Mouse (Mus musculus) liver, embryonic 15.5 days (tissue): ENCODE measurements around the gene Lipc. TPM values are rescaled to one million over a fixed set of nuclear protein-coding genes. Genes with fewer than 3 reads are reported as not detected.
A peak's percentile ranks its signal among the peaks of the same experiment; 100 is the strongest.

Experiments
- ATAC-seq: fragments of 200-750 bp; cut with Nextera tagmentation; 2 replicates; pipeline ENCODE4 v1.8.0; 2017; ENCODE audit warnings: moderate number of reproducible peaks, mild to moderate bottlenecking, moderate library complexity; ENCODE audit not compliant: insufficient read depth
- H3K27ac ChIP-seq: fragments of 300-500 bp; sonication (generic); replicated peaks from 2 replicates; pipeline ENCODE4 v1.5.1; 2015; ENCODE audit warnings: mild to moderate bottlenecking, inconsistent platforms
- H3K27me3 ChIP-seq: fragments of 300-500 bp; sonication (generic); 2 replicates; pipeline ENCODE4 v1.6.1; 2015; ENCODE audit warnings: mild to moderate bottlenecking, inconsistent platforms
- H3K36me3 ChIP-seq: fragments of 300-500 bp; sonication (generic); replicated peaks from 2 replicates; pipeline ENCODE4 v1.6.1; 2015; ENCODE audit warnings: moderate library complexity, mild to moderate bottlenecking, inconsistent platforms
- H3K4me1 ChIP-seq: fragments of 300-500 bp; sonication (generic); replicated peaks from 2 replicates; pipeline ENCODE4 v1.6.1; 2015; ENCODE audit warnings: inconsistent platforms
- H3K4me2 ChIP-seq: fragments of 300-500 bp; sonication (generic); 2 replicates; pipeline ENCODE4 v1.6.1; 2015; ENCODE audit warnings: moderate library complexity, mild to moderate bottlenecking, inconsistent platforms
- H3K4me3 ChIP-seq: fragments of 300-500 bp; sonication (generic); replicated peaks from 2 replicates; pipeline ENCODE4 v1.5.1; 2015; ENCODE audit warnings: mild to moderate bottlenecking, inconsistent platforms
- H3K9ac ChIP-seq: fragments of 300-500 bp; sonication (generic); 2 replicates; pipeline ENCODE4 v1.6.1; 2015; ENCODE audit warnings: moderate library complexity, mild to moderate bottlenecking, inconsistent platforms
- H3K9me3 ChIP-seq: fragments of 300-500 bp; sonication (generic); replicated peaks from 2 replicates; pipeline ENCODE4 v1.6.1; 2016; ENCODE audit warnings: inconsistent platforms
- WGBS: fragments of 180-500 bp; shearing (Covaris S2); methylation state at CpG from one replicate; pipeline ENCODE4 v1.1.7; 2015; ENCODE audit warnings: mixed read lengths; ENCODE audit not compliant: insufficient replicate concordance; 5-methylcytosine and 5-hydroxymethylcytosine counted together
- polyA plus RNA-seq: library from polyadenylated mRNA; unstranded; fragments of >200 nt; fragmentation: Nextera tagmentation; extraction: Ambion mirVana; gene quantifications from 2 replicates; pipeline ENCODE4 v1.2.1, GENCODE M21; 2015

Lipc gene
- polyA plus RNA-seq, 1 experiment from 2014 or later, result 39.5 TPM

DNA sequence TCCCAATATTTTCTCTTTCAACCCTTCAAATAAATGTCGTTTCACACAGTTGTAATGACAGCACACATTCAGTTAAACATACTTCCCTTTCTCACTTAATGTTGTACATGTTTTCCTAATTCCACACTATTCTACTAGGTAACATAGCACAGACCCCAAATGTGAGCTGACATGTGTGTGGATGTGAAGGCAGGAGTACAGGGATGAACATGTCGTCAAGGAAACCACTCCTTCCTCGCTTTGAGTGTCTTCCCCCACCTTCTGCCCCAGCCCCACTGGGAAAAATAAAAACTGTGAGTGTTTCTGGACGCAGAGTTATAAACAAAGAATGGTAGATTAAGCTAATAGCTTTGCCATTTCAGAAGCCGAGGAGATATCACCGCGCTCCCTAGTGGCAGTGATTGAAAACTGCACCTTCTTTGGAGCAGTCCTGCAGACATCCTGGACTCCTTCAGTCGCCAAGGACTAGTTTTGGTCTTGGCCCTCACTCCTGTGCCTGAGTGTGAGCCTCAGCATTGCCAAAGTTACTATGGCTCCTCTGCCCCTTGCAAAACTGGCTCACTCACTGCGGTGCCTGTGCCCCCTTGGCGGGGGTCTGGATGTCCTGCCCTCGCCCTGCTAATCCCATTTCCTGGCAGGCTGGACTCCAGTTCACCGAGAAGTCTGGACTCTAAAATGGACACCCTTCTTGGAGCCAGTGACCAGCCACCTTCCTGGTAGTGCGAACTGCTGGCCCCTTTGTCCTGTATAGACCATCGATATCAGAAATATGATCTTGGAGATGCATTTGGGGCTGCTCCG is 22.0 kb downstream of the Lipc start:
- H3K4me1 ChIP-seq, result peaks cover 65% of the 10 kb centered on the region
- H3K36me3 ChIP-seq, result no peaks in the 10 kb centered on the region
- WGBS, result 55% methylated on average over 15 of the region's 15 CpGs
- peak overlapping the region; percentile 99 for H3K27ac ChIP-seq
- H3K27me3 ChIP-seq, result no peaks in the 10 kb centered on the region
- H3K4me2 ChIP-seq, result no peak overlapping the region
- no peak overlapping the region for H3K4me3 ChIP-seq
- no peak overlapping the region for H3K9ac ChIP-seq
- ATAC-seq, result no peak
- H3K9me3 ChIP-seq, result no peaks in the 10 kb centered on the region

DNA sequence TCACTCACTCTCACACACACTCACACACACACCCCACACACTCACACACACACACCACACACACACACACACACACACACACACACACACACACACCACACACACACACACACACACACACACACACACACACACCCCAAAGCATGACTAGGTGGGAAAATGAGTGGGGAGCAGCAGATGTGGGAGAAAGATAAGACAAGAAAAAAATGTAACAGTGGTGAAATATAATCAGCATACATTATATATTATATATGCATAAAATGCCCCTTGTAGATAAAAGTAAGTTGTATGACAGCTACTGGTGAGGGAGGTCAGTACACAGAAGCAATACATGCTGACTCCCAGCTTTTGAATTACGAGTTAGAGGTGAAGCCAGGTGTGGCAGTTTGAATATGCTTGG is 23.6 kb downstream of the Lipc start:
- Histone ChIP-seq H3K27ac (peak overlapping the region; percentile 99), H3K4me3 (no peak overlapping the region), H3K36me3 (no peaks in the 10 kb centered on the region), H3K27me3 (no peaks in the 10 kb centered on the region), H3K9ac (no peak overlapping the region), H3K9me3 (0 out of 2 replicates have a peak, but pooled peaks cover 4% of the 10 kb centered on the region), H3K4me2 (no peak overlapping the region), H3K4me1 (peaks cover 81% of the 10 kb centered on the region)
- ATAC-seq, result no peak
- 74% methylated on average over 1 of the region's 1 CpGs for WGBS

DNA sequence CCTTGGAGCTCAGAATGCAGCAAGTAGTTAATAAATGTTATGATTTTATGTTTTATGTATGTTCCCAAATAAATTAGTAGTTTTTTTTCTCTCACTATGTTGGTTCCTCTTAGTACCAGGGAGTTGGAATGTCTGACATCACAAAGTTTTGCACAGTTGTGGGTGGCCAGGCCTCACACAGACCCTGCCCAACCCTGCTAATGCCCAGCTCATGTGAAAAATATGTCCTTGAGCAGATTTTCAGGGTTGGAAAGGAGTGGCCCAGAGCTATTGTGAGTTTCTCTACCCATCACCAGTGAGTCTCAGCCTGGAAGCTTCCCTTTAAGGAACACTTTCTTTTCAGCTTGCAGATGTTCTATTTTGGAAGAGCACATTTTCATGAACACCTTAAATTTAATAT is 24.3 kb downstream of the Lipc start:
- H3K4me1 ChIP-seq, result peaks cover 88% of the 10 kb centered on the region
- H3K4me3 ChIP-seq, result no peak overlapping the region
- no peaks in the 10 kb centered on the region for H3K27me3 ChIP-seq
- 0 out of 2 replicates have a peak, but pooled peaks cover 4% of the 10 kb centered on the region for H3K9me3 ChIP-seq
- H3K4me2 ChIP-seq, result peak overlapping the region; percentile 60; the same call in 1 of the 2 replicates
- ATAC-seq, result no peak
- H3K27ac ChIP-seq, result peak overlapping the region; percentile 99
- peak overlapping the region; percentile 62 for H3K9ac ChIP-seq
- no peaks in the 10 kb centered on the region for H3K36me3 ChIP-seq

DNA sequence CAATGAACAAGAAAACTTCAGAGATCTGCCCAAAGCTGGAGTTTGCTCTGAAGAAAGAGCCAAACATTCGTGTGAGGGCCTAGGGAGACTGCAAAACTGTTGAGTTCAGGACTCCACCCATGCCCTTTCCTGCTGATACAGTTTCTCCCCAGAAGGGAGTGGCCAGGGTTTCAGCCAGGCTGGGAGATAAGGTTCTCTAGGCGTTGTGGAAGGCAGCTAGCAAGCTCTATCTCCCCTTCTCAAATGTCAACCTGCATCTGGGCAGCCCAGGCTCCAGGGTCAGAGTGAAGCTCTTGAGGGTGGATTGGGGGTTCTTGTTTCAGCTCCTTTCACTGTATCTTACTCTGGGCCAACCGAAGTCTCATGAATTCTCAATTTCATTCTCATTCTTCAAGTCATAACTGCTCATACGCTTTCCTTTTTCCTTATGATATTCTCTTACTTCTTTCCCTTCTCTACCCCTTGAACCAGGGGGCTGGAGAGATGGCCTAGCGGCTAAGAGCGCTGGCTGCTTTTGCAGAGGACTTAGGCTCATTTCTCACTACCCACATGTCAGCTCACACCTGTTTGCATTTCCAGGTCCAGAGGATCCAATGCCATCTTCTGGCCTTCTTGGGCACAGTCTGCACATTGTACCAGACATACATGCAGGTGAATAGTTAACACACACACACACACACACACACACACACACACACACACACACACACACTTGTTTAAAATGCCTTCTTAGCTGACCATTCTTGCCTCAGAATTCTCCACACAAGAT is 25.0 kb downstream of the Lipc start:
- H3K9ac ChIP-seq, result peak overlapping the region; percentile 62
- peak; percentile 85 for ATAC-seq
- H3K4me2 ChIP-seq, result peak overlapping the region; percentile 60
- H3K9me3 ChIP-seq, result 0 out of 2 replicates have a peak, but pooled peaks cover 4% of the 10 kb centered on the region
- H3K27me3 ChIP-seq, result no peaks in the 10 kb centered on the region
- peaks cover 95% of the 10 kb centered on the region for H3K4me1 ChIP-seq
- H3K27ac ChIP-seq, result peak overlapping the region; percentile 99
- H3K4me3 ChIP-seq, result 0 out of 2 replicates have a peak overlapping the region, but pooled peaks have one; percentile 3
- WGBS, result 14% methylated on average over 6 of the region's 6 CpGs
- H3K36me3 ChIP-seq, result no peaks in the 10 kb centered on the region

DNA sequence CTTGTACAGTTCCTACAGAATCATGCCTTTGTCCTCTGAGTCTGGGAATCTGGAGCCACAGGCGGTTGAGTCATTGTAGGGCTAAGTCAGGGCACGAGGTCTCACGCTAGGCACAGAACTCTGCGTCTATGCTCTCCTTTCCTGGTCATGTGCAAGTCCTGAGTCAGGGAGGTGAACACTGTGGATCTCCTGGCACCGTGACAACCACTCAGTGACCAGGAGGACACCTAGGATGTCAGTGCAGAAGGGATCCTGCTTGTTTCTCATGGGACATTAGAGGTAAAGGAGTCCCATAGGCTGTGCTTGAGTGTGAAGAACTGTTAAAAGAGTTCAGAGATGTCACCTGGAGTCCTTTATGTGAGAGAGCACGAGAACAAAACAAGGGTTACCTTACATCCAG is 26.8 kb downstream of the Lipc start:
- H3K27me3 ChIP-seq, result no peaks in the 10 kb centered on the region
- H3K4me1 ChIP-seq, result peaks cover 99% of the 10 kb centered on the region
- 0 out of 2 replicates have a peak overlapping the region, but pooled peaks have one; percentile 43 for H3K9ac ChIP-seq
- peak overlapping the region; percentile 99 for H3K27ac ChIP-seq
- no peak overlapping the region for H3K4me3 ChIP-seq
- WGBS, result 85% methylated on average over 6 of the region's 6 CpGs
- no peaks in the 10 kb centered on the region for H3K36me3 ChIP-seq
- no peak for ATAC-seq
- H3K9me3 ChIP-seq, result 0 out of 2 replicates have a peak, but pooled peaks cover 4% of the 10 kb centered on the region
- H3K4me2 ChIP-seq, result no peak overlapping the region

DNA sequence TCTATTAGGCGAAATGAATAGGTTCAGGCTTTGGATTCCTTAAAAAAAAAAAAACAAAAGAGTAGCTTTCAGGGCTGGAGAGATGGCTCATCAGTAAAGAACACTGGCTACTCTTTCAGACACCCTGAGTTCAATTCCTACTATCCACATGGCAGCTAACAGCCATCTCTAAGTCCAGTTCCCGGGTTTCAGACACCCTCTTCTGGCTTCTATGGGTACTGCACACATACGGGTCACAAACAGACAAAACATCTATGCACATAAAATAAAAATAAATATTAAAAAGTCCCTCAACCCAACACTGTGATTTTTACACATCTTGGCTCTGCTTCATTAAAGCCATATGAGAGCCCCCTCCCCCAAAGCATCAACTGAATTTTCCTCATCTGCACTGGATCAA is 27.3 kb downstream of the Lipc start:
- H3K9ac ChIP-seq, result no peak overlapping the region
- H3K9me3 ChIP-seq, result 0 out of 2 replicates have a peak, but pooled peaks cover 4% of the 10 kb centered on the region
- no peaks in the 10 kb centered on the region for H3K36me3 ChIP-seq
- no peak for ATAC-seq
- H3K4me2 ChIP-seq, result no peak overlapping the region
- 80% methylated on average over 3 of the region's 3 CpGs for WGBS
- peaks cover 99% of the 10 kb centered on the region for H3K4me1 ChIP-seq
- no peaks in the 10 kb centered on the region for H3K27me3 ChIP-seq
- no peak overlapping the region for H3K4me3 ChIP-seq
- H3K27ac ChIP-seq, result peak overlapping the region; percentile 99

DNA sequence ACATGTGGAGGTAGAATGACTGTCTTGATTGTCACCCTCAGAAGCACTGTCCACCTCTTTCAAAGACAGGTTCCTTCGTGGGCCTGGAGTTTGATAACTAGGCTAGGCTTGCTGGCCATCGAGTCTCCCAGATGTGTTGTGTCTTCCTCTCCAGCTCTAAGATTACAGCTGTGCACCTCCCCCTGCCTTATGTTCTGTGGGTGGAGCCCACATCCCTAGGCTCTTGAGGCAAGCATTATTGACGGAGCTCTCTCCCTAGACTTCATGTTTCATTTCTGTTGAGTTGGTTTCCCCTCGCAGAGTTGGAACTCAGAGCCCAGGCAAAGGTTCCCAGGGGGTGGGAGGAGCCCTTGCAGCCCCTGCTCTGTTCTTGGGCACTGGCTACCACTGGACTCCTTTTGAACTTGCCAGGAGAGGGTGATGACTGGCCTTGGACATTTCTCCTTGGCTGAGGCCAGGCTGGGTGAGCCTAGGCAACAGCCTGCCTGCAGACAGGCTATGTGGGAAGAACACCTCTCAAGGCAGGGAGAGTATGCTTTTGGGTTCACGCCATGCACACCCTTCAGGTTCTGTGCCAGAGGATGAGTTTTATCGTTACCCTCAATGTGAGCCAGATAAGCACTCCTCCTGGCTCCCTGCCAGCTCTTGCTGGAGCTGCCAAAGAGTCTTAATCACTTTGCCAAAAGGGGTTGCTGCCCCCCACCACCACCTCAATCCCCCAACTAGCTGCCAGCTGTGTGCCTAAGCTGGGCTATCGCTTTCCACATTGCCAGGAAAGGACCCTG is 30.1 kb downstream of the Lipc start:
- Histone ChIP-seq H3K4me2 (peak overlapping the region; percentile 83), H3K36me3 (no peaks in the 10 kb centered on the region), H3K27me3 (no peaks in the 10 kb centered on the region), H3K27ac (peak overlapping the region; percentile 99), H3K9ac (peak overlapping the region; percentile 66), H3K4me1 (peaks cover 94% of the 10 kb centered on the region), H3K4me3 (peak overlapping the region; percentile 34), H3K9me3 (0 out of 2 replicates have a peak, but pooled peaks cover 4% of the 10 kb centered on the region)
- ATAC-seq, result peak; percentile 89
- 18% methylated on average over 7 of the region's 7 CpGs for WGBS

DNA sequence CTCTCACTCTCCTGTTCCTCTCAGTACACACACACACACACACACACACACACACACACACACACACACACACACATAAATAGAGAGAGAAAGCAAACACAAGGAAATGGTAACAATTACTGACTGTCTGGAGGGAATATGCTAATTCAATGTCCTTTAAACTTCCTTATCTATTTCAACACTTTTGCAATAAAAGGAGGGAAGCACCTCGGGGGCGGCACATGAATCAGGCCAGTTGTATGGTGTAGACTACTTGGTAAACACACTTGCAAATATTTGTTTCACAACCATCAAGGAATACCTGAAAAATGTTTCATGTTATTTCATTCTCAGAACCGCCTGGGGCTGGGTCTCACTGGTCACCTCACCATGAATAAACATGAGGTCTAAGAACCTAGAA is 30.9 kb downstream of the Lipc start:
- Histone ChIP-seq H3K36me3 (no peaks in the 10 kb centered on the region), H3K4me2 (peak overlapping the region; percentile 83), H3K27ac (peak overlapping the region; percentile 99), H3K27me3 (no peaks in the 10 kb centered on the region), H3K4me3 (no peak overlapping the region), H3K4me1 (peaks cover 94% of the 10 kb centered on the region), H3K9me3 (0 out of 2 replicates have a peak, but pooled peaks cover 4% of the 10 kb centered on the region), H3K9ac (peak overlapping the region; percentile 66; the same call in 1 of the 2 replicates)
- no peak for ATAC-seq
- 15% methylated on average over 3 of the region's 3 CpGs for WGBS

DNA sequence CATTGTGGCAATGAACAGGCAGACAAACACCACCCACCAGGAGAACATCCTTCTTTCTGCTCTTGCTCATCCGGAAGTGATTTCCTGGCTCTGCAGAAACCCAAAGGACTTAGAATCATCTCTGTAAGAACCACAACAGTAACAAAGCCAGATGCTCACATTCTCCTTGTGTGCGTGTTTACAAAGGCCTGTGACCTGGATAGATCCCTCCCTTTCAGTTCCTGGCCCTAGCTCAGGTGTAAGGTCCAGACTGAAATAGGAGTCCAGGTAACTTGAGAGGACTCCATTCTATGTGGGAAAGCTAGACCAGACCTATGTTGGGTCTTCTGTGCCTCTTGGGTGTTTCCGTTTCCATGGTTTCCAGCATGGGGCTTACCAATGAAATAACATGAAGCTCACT is 32.8 kb downstream of the Lipc start:
- Histone ChIP-seq H3K4me2 (no peak overlapping the region), H3K9me3 (no peaks in the 10 kb centered on the region), H3K4me1 (peaks cover 94% of the 10 kb centered on the region), H3K4me3 (no peak overlapping the region), H3K9ac (no peak overlapping the region), H3K27me3 (no peaks in the 10 kb centered on the region), H3K27ac (peak overlapping the region; percentile 54), H3K36me3 (no peaks in the 10 kb centered on the region)
- no peak for ATAC-seq
- 87% methylated on average over 3 of the region's 3 CpGs for WGBS

DNA sequence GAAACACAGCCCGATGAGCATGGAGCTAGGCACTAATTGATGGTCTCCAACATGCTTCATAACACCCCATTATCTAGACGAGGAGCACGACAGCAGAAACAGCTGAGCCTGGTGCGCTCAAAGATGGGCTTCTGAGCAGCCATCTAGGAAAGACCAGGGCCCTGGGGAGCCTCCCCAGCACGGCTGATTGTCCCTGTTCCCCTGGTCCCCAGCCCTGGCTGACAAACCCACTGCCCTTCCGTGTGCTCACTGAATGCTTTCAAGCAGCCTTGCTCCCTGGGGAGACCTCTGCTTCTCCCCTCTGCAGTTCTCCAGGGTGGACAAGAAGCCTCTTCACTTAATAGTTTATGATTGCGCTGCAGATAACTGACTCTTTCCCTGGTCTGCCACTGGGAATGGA is 35.5 kb downstream of the Lipc start:
- Histone ChIP-seq H3K27ac (peak overlapping the region; percentile 89), H3K27me3 (no peaks in the 10 kb centered on the region), H3K9me3 (no peaks in the 10 kb centered on the region), H3K4me3 (no peak overlapping the region), H3K4me2 (no peak overlapping the region), H3K9ac (no peak overlapping the region), H3K36me3 (no peaks in the 10 kb centered on the region), H3K4me1 (peaks cover 90% of the 10 kb centered on the region)
- ATAC-seq, result no peak
- WGBS, result 55% methylated on average over 7 of the region's 7 CpGs

DNA sequence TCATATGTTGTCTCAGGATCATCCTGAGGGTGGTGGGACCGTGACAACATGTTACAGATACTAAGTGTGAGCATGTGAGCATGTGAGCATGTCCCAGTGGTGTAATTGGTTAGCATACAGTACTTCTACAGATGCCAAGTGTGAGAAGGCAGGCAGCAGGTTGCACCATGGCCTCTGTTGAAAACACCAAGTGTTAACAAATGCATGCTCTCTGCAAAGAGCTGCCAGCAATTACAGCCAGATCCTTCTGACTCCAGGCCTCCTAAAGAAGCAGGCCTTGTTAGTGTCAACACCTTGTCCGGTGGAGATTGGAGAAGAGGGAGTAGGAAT is 36.7 kb downstream of the Lipc start:
- H3K36me3 ChIP-seq, result no peaks in the 10 kb centered on the region
- ATAC-seq, result no peak
- H3K4me1 ChIP-seq, result peaks cover 82% of the 10 kb centered on the region
- H3K4me2 ChIP-seq, result no peak overlapping the region
- H3K9ac ChIP-seq, result peak overlapping the region; percentile 6; the same call in 1 of the 2 replicates
- WGBS, result 69% methylated on average over 2 of the region's 2 CpGs
- H3K9me3 ChIP-seq, result no peaks in the 10 kb centered on the region
- H3K27ac ChIP-seq, result peak overlapping the region; percentile 89
- H3K27me3 ChIP-seq, result no peaks in the 10 kb centered on the region
- no peak overlapping the region for H3K4me3 ChIP-seq
